Mouse (Mus musculus) cerebellum, adult 2 months (tissue): ENCODE measurements around the gene Gm45140.
A peak's percentile ranks its signal among the peaks of the same experiment; 100 is the strongest.

Experiments used
- CTCF ChIP-seq: fragments of 200-500 bp; IDR thresholded peaks from 2 replicates; pipeline ENCODE4 v1.5.1; 2011; ENCODE audit warnings: low read depth, mild to moderate bottlenecking, control low read depth, low read length, moderate library complexity, borderline replicate concordance; ENCODE audit not compliant: insufficient read depth
- POLR2A ChIP-seq: fragments of 200-500 bp; IDR thresholded peaks from 2 replicates; pipeline ENCODE4 v1.6.1; 2011; ENCODE audit warnings: low read length, control low read depth, borderline replicate concordance; ENCODE audit not compliant: insufficient read depth

DNA sequence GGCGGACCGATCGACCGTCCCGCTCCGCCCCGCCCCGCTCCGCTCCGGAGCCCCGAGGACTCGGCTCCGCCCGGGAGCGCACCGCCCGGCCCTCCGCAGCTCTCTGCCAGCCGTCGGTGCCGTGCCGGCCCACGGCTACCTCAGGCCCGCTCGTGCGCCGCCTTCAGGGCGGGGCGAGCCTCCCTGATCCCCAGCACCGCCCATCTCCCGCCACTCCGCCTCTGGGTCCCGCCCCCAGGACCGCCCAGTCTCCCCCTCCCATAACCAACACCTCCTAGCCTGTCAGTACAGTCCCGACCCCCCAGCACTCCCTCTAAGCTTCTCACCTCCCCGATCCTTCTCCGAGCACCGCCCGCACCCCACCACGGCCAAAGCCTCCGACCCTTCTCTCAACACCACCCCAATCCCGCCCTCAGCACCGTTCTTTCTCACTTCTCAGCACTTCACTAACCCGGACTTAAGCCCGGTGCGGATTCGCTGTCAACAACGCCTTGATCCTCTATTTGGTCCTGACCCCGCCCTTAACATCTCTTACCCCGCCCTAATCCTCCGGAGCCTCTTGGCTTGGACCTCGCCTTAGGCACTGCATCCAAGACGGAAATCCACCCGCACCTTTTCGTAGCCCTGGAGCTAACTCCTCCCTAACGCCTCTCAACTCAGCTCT lies 23.8 kb downstream of the Gm45140 start, which contains the start of gene Rab43:
- no peak for TF ChIP-seq CTCF
- TF ChIP-seq POLR2A: peak; percentile 69
